27 mouse cellular contexts compared by ENCODE assay signal in the genomic region with DNA sequence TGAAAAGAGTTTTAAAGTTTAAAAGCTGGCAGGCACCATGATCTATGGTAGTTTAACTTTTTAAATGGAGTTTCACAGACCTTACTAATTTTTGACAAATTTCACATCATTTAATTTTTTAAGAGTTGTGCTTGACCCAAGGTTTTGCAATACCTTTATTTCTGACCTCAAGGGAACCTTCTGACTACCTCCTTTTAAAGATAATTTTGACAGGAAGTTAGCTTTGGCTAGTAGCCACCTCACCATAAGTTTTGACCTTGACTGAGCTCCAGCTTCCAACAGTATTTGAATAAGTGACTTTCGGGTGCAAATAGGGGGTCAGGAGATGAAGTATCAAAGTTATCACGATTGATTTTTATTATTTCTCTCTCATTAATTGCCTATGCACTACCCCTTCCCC.
"Had no signal": no experiment of that assay in that cellular context is flagged by ENCODE, and none has a peak within 500 bp of the region (broad histone marks: within the 10 kb centered on the region; RNA-seq: fewer than 3 reads in every experiment).

No protein-coding gene starts in this region.

- H3K9ac ChIP-seq: limb, embryonic 12.5 days; limb, embryonic 13.5 days; limb, embryonic 15.5 days; liver, embryonic 12.5 days; liver, embryonic 13.5 days; liver, embryonic 14.5 days; liver, embryonic 15.5 days; liver, postnatal 0 days; lung, embryonic 14.5 days; lung, embryonic 15.5 days; midbrain, embryonic 12.5 days; midbrain, embryonic 13.5 days; midbrain, embryonic 15.5 days; neural tube, embryonic 12.5 days had no signal

- H3K36me3 ChIP-seq: limb, embryonic 10.5 days; limb, embryonic 12.5 days; limb, embryonic 13.5 days; limb, embryonic 15.5 days; liver, embryonic 12.5 days; liver, embryonic 13.5 days; liver, embryonic 15.5 days; lung, embryonic 15.5 days; midbrain, embryonic 10.5 days; midbrain, embryonic 12.5 days; midbrain, embryonic 13.5 days; midbrain, embryonic 15.5 days; neural tube, embryonic 12.5 days had no signal

- H3K4me1 ChIP-seq: limb, embryonic 15.5 days; liver, embryonic 12.5 days; liver, embryonic 13.5 days; liver, embryonic 15.5 days; lung, embryonic 15.5 days; megakaryocyte, embryonic 14.5 days; midbrain, embryonic 10.5 days; midbrain, embryonic 12.5 days; midbrain, embryonic 13.5 days; midbrain, embryonic 15.5 days; neural tube, embryonic 12.5 days had no signal

- H3K27me3 ChIP-seq: limb, embryonic 12.5 days; limb, embryonic 13.5 days; limb, embryonic 15.5 days; liver, embryonic 12.5 days; liver, embryonic 13.5 days; liver, embryonic 15.5 days; lung, embryonic 15.5 days; megakaryocyte, embryonic 14.5 days; midbrain, embryonic 12.5 days; midbrain, embryonic 13.5 days; midbrain, embryonic 15.5 days; neural tube, embryonic 12.5 days had no signal

- H3K9me3 ChIP-seq: limb, embryonic 10.5 days; limb, embryonic 12.5 days; limb, embryonic 13.5 days; limb, embryonic 15.5 days; liver, embryonic 12.5 days; liver, embryonic 13.5 days; liver, embryonic 15.5 days; lung, embryonic 15.5 days; megakaryocyte, embryonic 14.5 days; midbrain, embryonic 10.5 days; midbrain, embryonic 12.5 days; midbrain, embryonic 13.5 days; midbrain, embryonic 15.5 days; neural tube, embryonic 12.5 days had no signal

- DNase-seq: left cerebral cortex, postnatal 4 days; liver, embryonic 13.5 days; liver, postnatal 0 days; lung, adult 18-20 months; lung, adult 2 months; lung, embryonic 14.5 days; lung, postnatal 10 days; lung, postnatal 14 days; lung, postnatal 36 days; lung, postnatal 4 days; midbrain, embryonic 14.5 days had no signal

- H3K4me3 ChIP-seq: limb, embryonic 10.5 days; limb, embryonic 12.5 days; limb, embryonic 13.5 days; limb, embryonic 15.5 days; liver, embryonic 12.5 days; liver, embryonic 13.5 days; liver, embryonic 15.5 days; lung, embryonic 15.5 days; megakaryocyte, embryonic 14.5 days; midbrain, embryonic 10.5 days; midbrain, embryonic 12.5 days; midbrain, embryonic 13.5 days; midbrain, embryonic 15.5 days; myocyte; neural tube, embryonic 12.5 days had no signal

- H3K27ac ChIP-seq: limb, embryonic 10.5 days; limb, embryonic 12.5 days; limb, embryonic 13.5 days; limb, embryonic 15.5 days; liver, embryonic 12.5 days; liver, embryonic 13.5 days; liver, embryonic 14.5 days; liver, embryonic 15.5 days; lung, embryonic 15.5 days; macrophage; midbrain, embryonic 10.5 days; midbrain, embryonic 12.5 days; midbrain, embryonic 13.5 days; midbrain, embryonic 15.5 days; neural tube, embryonic 12.5 days had no signal
